Mouse (Mus musculus) midbrain, embryonic 10.5 days (tissue): ENCODE measurements at regions not wholly inside any gene's neighbourhood (a gene's known extent, or its start where the extent isn't known, plus 50 kb on each side); places are given as distances from the start of the nearest gene placed in this dataset.
"Not testable (repeated sequence)": the region's sequence is repeated elsewhere in the genome, so short reads cannot be mapped to it uniquely, and the experiment has no call there.

ENCODE experiments used
- DNase-seq: peaks from one replicate; pipeline ENCODE4 v3.0.0-alpha.2; 2017; ENCODE audit warnings: low spot score
- H3K27ac ChIP-seq: fragments of 300-500 bp; sonication (generic); replicated peaks from 2 replicates; pipeline ENCODE4 v1.5.1; 2016; ENCODE audit warnings: mild to moderate bottlenecking
- H3K27me3 ChIP-seq: fragments of 300-500 bp; sonication (generic); 2 replicates; pipeline ENCODE4 v1.6.1; 2016; ENCODE audit warnings: low read depth, mild to moderate bottlenecking; ENCODE audit not compliant: poor library complexity, severe bottlenecking
- H3K36me3 ChIP-seq: fragments of 300-500 bp; sonication (generic); 2 replicates; pipeline ENCODE4 v1.6.1; 2016; ENCODE audit warnings: mild to moderate bottlenecking, moderate library complexity
- H3K4me1 ChIP-seq: fragments of 300-500 bp; sonication (generic); 2 replicates; pipeline ENCODE4 v1.6.1; 2016
- H3K4me3 ChIP-seq: fragments of 300-500 bp; sonication (generic); 2 replicates; pipeline ENCODE4 v1.5.1; 2016; ENCODE audit warnings: mild to moderate bottlenecking, moderate library complexity
- H3K9me3 ChIP-seq: fragments of 300-500 bp; sonication (generic); replicated peaks from 2 replicates; pipeline ENCODE4 v1.6.1; 2016; ENCODE audit warnings: mild to moderate bottlenecking
- whole genome bisulfite sequencing: fragments of 180-500 bp; shearing (Covaris S2); methylation state at CpG from one replicate; pipeline ENCODE4 v1.1.7; 2016; 5-methylcytosine and 5-hydroxymethylcytosine counted together

DNA sequence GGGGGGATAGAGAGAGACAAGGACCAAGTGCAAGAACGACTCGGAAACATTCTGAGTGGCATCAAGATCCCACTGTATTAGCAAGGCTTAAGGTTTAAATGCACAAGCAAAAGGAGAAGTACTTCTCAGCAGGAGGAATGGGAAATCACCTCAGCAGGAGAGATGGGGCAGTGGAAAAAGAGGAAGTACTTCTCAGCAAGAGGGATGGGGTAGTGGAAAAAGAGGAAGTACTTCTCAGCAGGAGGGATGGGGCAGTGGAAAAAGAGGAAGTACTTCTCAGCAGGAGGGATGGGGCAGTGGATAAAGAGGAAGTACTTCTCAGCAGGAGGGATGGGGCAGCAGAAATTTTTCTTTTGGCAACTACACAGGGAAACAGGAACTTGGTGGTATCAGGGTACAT lies 340.8 kb upstream of the Tbl1xr1 start:
- not testable (repeated sequence) for H3K4me3 ChIP-seq, H3K27ac ChIP-seq, H3K27me3 ChIP-seq, DNase-seq, H3K36me3 ChIP-seq, H3K4me1 ChIP-seq
- 98% methylated on average over 2 of the region's 2 CpGs for WGBS
- H3K9me3 ChIP-seq: peaks cover 10% of the 10 kb centered on the region; the same call in 1 of the 2 replicates

DNA sequence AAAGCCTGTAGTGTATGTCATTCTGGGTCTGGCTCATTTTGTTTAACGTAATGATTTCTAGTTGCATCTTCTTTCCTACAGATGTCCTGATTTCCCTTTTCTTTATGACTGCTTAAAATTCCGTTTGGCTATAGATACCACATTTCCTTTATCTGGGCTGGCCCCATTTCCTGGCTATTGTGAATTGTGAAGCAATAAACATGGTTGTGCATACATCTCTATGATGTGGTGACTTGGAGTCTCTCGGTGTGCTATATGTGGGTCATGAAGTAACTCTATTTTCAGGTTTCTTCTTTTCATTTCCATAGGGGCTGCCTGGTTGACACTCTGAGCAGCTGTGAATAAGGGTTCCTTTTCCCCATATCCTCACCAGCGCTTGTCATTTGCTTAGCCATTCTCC lies 336.7 kb upstream of the Tbl1xr1 start:
- Histone ChIP-seq H3K4me3 (no peak overlapping the region), H3K9me3 (peaks cover 10% of the 10 kb centered on the region; the same call in 1 of the 2 replicates), H3K36me3 (no peaks in the 10 kb centered on the region), H3K27ac (no peak overlapping the region), H3K27me3 (no peaks in the 10 kb centered on the region), H3K4me1 (no peaks in the 10 kb centered on the region)
- WGBS: 91% methylated on average over 4 of the region's 4 CpGs
- DNase-seq: no peak

DNA sequence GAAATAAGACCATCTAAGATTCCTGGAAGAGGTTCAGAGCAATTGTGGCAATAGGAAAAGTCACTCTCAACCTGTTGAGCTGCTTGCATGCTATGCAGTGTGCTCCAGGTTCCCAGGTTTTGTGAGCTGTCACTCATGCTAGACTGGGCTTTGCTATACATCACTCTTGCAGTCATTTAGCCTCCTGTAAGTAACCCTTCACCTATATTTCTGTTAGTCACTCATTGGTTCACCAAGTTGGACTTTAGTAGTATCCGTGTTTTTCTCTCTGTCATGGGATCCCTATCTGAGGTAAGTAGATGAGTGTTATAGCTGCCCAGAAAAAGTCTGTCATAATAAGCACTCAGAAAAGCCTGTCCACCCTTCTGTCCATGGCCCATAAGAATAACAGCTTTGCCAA lies 332.3 kb upstream of the Tbl1xr1 start:
- no peak for DNase-seq
- Histone ChIP-seq H3K9me3 (0 out of 2 replicates have a peak, but pooled peaks cover 5% of the 10 kb centered on the region), H3K4me1 (no peaks in the 10 kb centered on the region), H3K27me3 (no peaks in the 10 kb centered on the region), H3K27ac (no peak overlapping the region), H3K4me3 (no peak overlapping the region), H3K36me3 (no peaks in the 10 kb centered on the region)
- WGBS: 94% methylated on average over 1 of the region's 1 CpGs

DNA sequence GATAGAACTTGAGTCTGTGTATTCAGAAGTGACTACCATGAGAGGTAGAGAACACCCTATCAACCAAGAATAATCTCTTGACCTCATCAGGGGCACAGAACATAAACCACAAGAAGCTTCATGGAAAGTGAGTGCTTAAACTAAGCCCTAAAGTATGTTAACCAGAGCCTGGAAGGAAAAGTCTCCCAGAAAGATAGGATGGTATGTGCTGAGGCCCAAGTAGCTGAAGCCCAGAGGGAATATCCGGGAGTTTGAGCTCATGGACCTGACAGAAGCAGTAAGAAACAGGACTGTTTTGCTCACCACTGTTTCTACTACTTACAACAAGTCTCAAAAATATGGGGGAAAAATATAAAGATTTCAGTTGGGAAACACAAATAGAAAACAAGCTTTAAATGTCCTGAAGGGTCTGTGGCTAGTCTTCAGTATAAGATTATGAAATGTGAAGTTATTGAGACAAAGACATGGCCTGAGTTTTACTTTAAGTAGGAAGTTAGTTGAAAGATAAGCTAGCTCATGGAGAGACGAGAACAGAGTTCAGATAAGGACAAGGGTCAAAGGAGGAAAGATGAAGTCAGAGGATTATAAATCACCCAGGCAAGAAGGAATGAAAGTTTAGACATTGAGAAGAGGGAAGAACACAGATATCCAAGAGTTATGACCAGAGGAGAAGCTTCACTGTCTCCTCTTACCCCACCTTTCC lies 315.8 kb upstream of the Tbl1xr1 start:
- H3K4me3 ChIP-seq: no peak overlapping the region
- H3K4me1 ChIP-seq: no peaks in the 10 kb centered on the region
- 84% methylated on average over 2 of the region's 2 CpGs for WGBS
- DNase-seq: no peak
- no peaks in the 10 kb centered on the region for H3K9me3 ChIP-seq
- H3K36me3 ChIP-seq: no peaks in the 10 kb centered on the region
- H3K27ac ChIP-seq: no peak overlapping the region
- H3K27me3 ChIP-seq: no peaks in the 10 kb centered on the region

DNA sequence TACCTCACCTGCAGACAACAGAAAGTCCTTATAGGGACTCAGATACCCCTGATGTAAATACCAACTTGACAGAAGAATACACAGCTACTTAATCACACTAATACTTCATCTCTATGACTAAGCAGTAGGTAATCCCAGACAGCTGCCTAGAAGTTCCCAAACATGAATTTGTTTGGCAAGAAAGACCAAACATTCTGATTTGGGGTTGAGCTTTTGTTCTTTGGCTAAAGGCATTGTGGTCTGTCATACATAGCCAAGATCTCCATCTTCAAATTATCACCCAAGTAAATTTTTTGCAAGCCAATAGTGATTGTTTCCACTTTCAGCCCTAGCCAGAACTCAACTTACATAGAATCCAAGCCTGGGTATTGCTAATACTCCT lies 315.2 kb upstream of the Tbl1xr1 start:
- H3K4me3 ChIP-seq: no peak overlapping the region
- no peaks in the 10 kb centered on the region for H3K27me3 ChIP-seq
- DNase-seq: no peak
- H3K9me3 ChIP-seq: no peaks in the 10 kb centered on the region
- no peak overlapping the region for H3K27ac ChIP-seq
- no peaks in the 10 kb centered on the region for H3K4me1 ChIP-seq
- no peaks in the 10 kb centered on the region for H3K36me3 ChIP-seq

DNA sequence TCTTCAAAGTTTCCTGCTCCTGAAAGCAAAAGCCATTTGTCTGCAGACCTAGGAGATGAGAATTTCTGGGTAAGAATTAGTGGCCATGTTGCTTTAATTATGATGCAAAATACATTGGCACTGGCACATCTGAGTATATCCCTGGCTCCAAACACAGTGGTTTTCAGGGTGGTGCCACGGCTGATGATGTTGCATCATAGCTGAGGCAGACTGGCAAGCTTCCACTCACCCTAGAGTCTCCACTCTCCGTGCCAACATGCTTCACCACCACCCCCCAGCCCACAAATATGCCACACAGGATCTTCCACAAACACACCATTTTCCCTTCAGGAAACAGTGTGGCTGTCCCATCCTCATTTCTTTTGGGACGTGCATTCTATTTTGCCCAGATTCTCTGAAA lies 314.5 kb upstream of the Tbl1xr1 start:
- DNase-seq: no peak
- no peaks in the 10 kb centered on the region for H3K4me1 ChIP-seq
- no peaks in the 10 kb centered on the region for H3K27me3 ChIP-seq
- H3K36me3 ChIP-seq: no peaks in the 10 kb centered on the region
- WGBS: 90% methylated on average over 3 of the region's 3 CpGs
- no peak overlapping the region for H3K4me3 ChIP-seq
- H3K27ac ChIP-seq: no peak overlapping the region
- H3K9me3 ChIP-seq: no peaks in the 10 kb centered on the region

DNA sequence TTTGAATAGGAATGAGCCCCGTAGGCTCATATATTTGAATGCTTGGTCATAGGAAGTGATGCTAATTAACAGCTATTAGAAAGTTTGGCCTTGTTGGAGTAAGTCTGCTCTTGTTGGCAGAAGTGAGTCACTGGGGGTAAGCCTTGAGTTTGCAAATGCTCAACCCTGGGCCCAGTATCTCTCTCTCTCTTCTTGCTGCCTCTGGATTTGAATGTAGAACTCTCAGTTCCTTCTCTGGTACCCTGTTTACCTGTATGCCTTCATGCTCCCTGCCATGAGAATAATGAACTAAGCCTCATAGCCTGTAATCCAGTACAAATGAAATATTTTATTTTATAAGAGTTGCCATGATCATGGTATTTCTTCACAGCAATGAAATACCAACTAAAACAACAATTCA lies 308.4 kb upstream of the Tbl1xr1 start:
- Histone ChIP-seq H3K4me1 (peaks cover 4% of the 10 kb centered on the region), H3K36me3 (no peaks in the 10 kb centered on the region), H3K27ac (no peak overlapping the region), H3K27me3 (no peaks in the 10 kb centered on the region), H3K4me3 (no peak overlapping the region), H3K9me3 (no peaks in the 10 kb centered on the region)
- no peak for DNase-seq
- WGBS: 89% methylated on average over 1 of the region's 1 CpGs

DNA sequence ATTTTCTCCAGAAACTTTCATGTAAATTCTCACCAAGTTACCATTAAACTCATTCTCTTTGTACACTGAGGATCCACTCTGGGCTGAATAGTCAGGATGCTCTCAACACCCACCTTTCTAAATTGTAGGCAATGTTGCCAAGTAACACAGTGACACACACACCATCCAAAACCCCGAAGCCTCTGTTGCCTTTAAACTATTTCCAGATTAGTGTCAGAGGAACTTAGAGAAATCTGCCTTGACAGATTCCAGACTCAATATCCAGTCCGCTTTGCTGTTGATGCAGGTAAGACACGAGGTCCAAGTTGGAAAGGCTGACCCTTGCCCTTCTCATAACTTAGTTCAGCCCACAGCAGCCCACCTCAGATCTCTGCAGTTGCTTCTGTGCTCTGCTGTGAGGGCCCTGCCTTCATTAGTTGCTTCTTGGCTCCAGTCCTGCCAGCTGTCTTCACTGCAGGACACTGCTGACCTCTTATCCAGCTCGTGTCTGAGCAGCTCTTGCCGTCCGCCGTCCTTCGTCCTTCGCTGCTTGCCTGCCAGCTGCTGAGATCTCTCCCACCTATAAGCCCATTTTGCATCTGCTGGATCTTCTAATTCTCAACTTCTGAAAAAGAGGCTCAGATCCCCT lies 306.4 kb upstream of the Tbl1xr1 start:
- H3K4me3 ChIP-seq: no peak overlapping the region
- peaks cover 4% of the 10 kb centered on the region for H3K4me1 ChIP-seq
- no peak overlapping the region; the same call in 1 of the 2 replicates for H3K27ac ChIP-seq
- H3K27me3 ChIP-seq: no peaks in the 10 kb centered on the region
- no peaks in the 10 kb centered on the region for H3K36me3 ChIP-seq
- no peaks in the 10 kb centered on the region for H3K9me3 ChIP-seq
- DNase-seq: peak; percentile 23
- 56% methylated on average over 9 of the region's 9 CpGs for WGBS

DNA sequence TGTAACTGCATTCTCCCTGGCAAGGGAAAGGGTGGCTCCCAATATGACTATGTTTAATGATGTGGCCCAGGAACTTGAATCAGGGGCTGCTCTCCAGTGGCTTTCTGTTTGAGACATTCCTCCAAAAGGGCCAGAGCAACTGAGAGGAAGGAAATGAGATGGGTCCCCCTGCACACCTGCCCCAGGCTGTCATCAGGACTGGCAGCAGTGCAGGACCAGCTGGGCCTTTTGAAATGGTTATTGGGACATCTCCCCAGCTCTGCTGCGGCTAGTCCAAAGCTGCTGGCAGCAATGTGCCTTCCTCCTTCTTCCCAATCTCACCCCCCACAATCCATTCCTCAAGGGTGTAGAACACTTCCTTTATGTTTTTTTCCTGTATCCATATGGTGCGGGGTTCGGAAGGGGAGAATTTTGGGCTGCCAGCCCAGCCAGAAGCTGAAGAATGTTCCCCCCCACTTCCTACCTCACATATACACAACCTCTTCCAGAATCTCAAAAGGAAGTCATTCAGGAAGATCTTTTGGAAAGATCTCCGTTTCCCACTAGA lies 304.6 kb upstream of the Tbl1xr1 start:
- no peak for DNase-seq
- WGBS: 93% methylated on average over 4 of the region's 4 CpGs
- H3K27me3 ChIP-seq: no peaks in the 10 kb centered on the region
- no peaks in the 10 kb centered on the region for H3K36me3 ChIP-seq
- no peak overlapping the region for H3K4me3 ChIP-seq
- H3K27ac ChIP-seq: no peak overlapping the region
- no peaks in the 10 kb centered on the region for H3K9me3 ChIP-seq
- H3K4me1 ChIP-seq: peaks cover 4% of the 10 kb centered on the region

DNA sequence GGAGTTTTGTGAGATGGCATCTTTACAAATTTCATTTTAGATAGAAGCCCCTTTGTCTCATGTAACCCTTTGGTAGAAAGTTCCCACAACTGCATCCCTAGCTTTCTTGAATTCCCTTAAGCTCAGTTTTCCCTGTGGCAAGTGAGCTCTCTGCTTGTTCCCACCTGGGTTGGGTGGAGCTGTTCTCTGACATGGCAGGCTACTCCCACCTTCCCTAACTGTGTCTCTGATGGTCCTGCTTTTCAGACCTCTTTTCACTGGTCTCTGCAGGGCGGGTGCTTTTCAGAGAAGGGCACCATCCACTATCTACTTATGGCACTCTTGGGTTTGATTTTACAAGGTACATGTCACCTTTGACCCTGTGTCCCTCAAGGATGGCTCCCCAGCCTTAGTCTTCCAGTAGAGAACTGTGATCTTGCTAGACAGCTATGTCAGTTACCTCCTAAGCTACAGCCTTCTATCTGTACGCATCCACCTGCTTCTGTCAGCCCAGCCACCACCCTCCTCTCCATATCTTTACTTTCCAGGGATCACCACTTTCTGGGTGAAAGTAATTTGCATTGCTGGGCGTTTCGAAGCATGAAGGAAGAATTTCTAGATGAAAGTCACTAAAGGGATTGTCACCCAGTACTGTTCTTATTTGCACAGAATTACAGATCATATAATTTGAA lies 302.1 kb upstream of the Tbl1xr1 start:
- Histone ChIP-seq H3K4me1 (peaks cover 6% of the 10 kb centered on the region), H3K9me3 (no peaks in the 10 kb centered on the region), H3K27ac (no peak overlapping the region), H3K36me3 (no peaks in the 10 kb centered on the region), H3K4me3 (no peak overlapping the region), H3K27me3 (no peaks in the 10 kb centered on the region)
- DNase-seq: no peak
- WGBS: 85% methylated on average over 4 of the region's 4 CpGs

DNA sequence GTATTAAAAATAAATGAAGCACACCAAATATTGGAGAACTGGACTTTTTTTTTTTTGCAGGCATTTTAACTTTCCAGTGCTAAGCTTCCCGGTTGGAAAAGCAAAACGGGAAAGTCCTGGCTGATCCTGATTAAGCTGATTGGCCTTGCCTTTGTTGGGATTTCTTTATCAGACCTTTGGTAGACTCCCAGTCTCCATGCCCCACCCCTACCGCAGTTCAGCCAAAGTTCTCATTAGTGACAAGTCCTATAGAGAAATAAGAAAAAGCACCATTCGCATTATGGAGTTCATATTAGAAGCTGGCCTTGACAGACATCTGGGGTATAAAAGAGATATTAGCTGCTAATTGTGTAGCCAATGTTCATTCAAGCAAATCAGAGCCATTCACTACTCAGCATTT lies 297.7 kb upstream of the Tbl1xr1 start:
- WGBS: 60% methylated on average over 4 of the region's 4 CpGs
- H3K27me3 ChIP-seq: no peaks in the 10 kb centered on the region
- H3K4me3 ChIP-seq: no peak overlapping the region
- H3K4me1 ChIP-seq: peaks cover 3% of the 10 kb centered on the region; the same call in 1 of the 2 replicates
- H3K27ac ChIP-seq: no peak overlapping the region
- DNase-seq: no peak
- no peaks in the 10 kb centered on the region for H3K36me3 ChIP-seq
- H3K9me3 ChIP-seq: no peaks in the 10 kb centered on the region

DNA sequence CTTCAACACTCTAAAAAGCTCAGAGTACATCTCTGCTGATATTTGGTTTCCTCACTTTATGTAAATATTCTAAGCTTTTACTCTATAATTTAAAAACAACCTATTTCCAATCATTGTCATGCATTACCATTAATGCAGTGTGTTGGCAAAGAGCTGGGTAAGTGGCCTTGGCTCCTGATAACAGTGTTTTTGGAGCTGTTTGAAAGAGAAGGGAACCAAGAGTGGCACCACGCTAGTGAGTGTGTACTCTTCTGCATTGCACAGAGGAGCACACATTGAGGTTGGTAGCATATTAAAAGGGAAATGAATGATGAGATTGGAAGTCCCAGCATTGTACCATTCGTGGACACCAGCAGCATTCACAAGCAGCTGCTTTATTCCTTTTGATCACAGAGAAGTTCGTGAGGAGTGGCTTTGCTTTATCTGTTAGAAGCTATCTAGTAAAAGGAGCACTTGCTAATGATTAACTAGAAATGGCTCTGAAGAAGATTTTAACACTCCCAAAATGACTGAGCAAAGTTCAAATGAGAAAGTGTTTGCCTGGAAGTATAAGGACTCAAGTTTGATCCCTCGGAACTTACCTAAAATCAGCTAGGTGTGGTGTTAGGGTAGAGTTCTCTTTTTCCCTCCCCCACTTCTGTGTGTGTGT lies 284.3 kb upstream of the Tbl1xr1 start:
- 89% methylated on average over 4 of the region's 4 CpGs for WGBS
- H3K27me3 ChIP-seq: no peaks in the 10 kb centered on the region
- no peak overlapping the region for H3K4me3 ChIP-seq
- H3K27ac ChIP-seq: no peak overlapping the region
- 0 out of 2 replicates have a peak, but pooled peaks cover 2% of the 10 kb centered on the region for H3K4me1 ChIP-seq
- H3K9me3 ChIP-seq: no peaks in the 10 kb centered on the region; the same call in 1 of the 2 replicates
- no peak for DNase-seq
- no peaks in the 10 kb centered on the region for H3K36me3 ChIP-seq
